Mouse (Mus musculus) C2C12 (cell line): ENCODE measurements around the gene Btn2a2.

Source experiments
- CEBPB ChIP-seq: IDR thresholded peaks from one replicate; pipeline ENCODE4 v1.6.1; 2011; ENCODE audit warnings: low read depth, mild to moderate bottlenecking, control low read depth, moderate library complexity
- CTCF ChIP-seq: IDR thresholded peaks from one replicate; pipeline ENCODE4 v1.5.1; 2011; ENCODE audit not compliant: control insufficient read depth, insufficient read depth, insufficient read length
- MAX ChIP-seq: IDR thresholded peaks from one replicate; pipeline ENCODE4 v1.6.1; 2011; ENCODE audit warnings: mild to moderate bottlenecking, control low read depth
- USF1 ChIP-seq: IDR thresholded peaks from one replicate; pipeline ENCODE4 v1.6.1; 2011; ENCODE audit warnings: low read depth, mild to moderate bottlenecking, control low read depth, moderate library complexity

GRCm38 (mm10) chr13:23466911-23467310, 21.7 kb downstream of the Btn2a2 start:
- TF ChIP-seq CTCF (no peak), MAX (no peak), USF1 (no peak), CEBPB (peak; percentile 21)
